Mouse (Mus musculus) heart, postnatal 0 days (tissue): ENCODE data around the gene Nr2c1.

Experiments used
- CTCF ChIP-seq: IDR thresholded peaks from 2 replicates; pipeline ENCODE4 v1.5.1; 2016; ENCODE audit warnings: antibody characterized with exemption, control low read depth, low read depth
- EP300 ChIP-seq: IDR thresholded peaks from 2 replicates; pipeline ENCODE4 v1.6.1; 2016; ENCODE audit warnings: antibody characterized with exemption, low read depth

DNA sequence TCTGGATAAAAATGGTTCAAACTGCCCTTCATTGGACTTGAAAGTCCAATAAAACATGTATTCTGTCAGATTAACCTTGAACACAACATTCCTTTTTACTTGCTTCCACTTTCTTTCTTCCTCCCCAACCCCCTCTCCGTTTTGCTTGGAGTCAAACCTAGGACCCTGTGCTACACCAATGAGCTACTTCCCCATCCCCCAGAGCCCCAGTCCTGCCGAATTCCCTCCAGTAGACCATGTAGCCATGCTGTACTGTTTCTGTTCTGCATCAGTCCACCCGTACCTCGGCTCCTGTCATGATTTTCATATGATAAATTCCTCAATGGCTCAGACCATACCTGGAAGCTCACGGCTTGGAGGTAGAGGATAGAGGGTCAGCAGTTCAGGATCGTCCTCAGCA lies 83.2 kb downstream of the Nr2c1 start:
- TF ChIP-seq CTCF = no peak
- no peak for TF ChIP-seq EP300
